Mouse (Mus musculus) left cerebral cortex, postnatal 25 days (tissue): ENCODE results near the gene Rpl35a. TPM values are rescaled to one million over a fixed set of nuclear protein-coding genes. Genes with fewer than 3 reads are reported as not detected.

Experiments used
- DNase-seq, 2 experiments: peaks; one replicate each; pipeline ENCODE4 v3.0.0; 2022; ENCODE audit warnings: low spot score in 2 of 2, mixed read lengths in 1 of 2
- intact Hi-C: fragments of 180-260 bp; cut with DNase I; formaldehyde crosslinking; loops from one replicate; pipeline ENCODE4 v1.15.1; 2025
- total RNA-seq, 2 experiments: library from RNA; stranded (reverse); gene quantifications; 2 replicates each; pipeline ENCODE4 v1.2.3; 2021

Rpl35a gene
- total RNA-seq, result 100 to 1,000 TPM; 266 to 275 TPM

GRCm38 (mm10) chr16:33056095-33056785 lies at the start of gene Rpl35a, which contains the start of gene Iqcg:
Gene Rpl35a (plus strand): TSS chr16:33056453.
Gene Iqcg (minus strand): TSS chr16:33056218.
- peak; percentile 90 to 92 for DNase-seq
- intact Hi-C loops, result no loop called here

GRCm38 (mm10) chr16:33006888-33007287 lies 49.4 kb upstream of the Rpl35a start:
- DNase-seq, result no peak
- intact Hi-C loops, result no loop called here

- intact Hi-C loops, result no loop called here
- DNase-seq, result no peak
These were observed 48.8 kb upstream of the Rpl35a start for GRCm38 (mm10) chr16:33007436-33007835.

- intact Hi-C loops, result no loop called here
- peak in 1 of 2 experiments; percentile 31 for DNase-seq
These were observed 46.1 kb upstream of the Rpl35a start for GRCm38 (mm10) chr16:33010166-33010565.

GRCm38 (mm10) chr16:33013801-33014200 lies 42.5 kb upstream of the Rpl35a start:
- no peak for DNase-seq
- intact Hi-C loops, result no loop called here

- DNase-seq, result no peak
- intact Hi-C loops, result no loop called here
These were observed 41.3 kb upstream of the Rpl35a start for GRCm38 (mm10) chr16:33014921-33015320.

- intact Hi-C loops, result no loop called here
- no peak for DNase-seq
These were observed 40.8 kb upstream of the Rpl35a start for GRCm38 (mm10) chr16:33015396-33015907.

- DNase-seq, result no peak
- intact Hi-C loops, result no loop called here
These were observed 40.3 kb upstream of the Rpl35a start for GRCm38 (mm10) chr16:33015986-33016385.

GRCm38 (mm10) chr16:33017677-33018349 lies 38.4 kb upstream of the Rpl35a start:
- peak in 1 of 2 experiments; percentile 52 for DNase-seq
- intact Hi-C loops, result no loop called here

GRCm38 (mm10) chr16:33019117-33019770 lies 37.0 kb upstream of the Rpl35a start:
- intact Hi-C loops, result no loop called here

GRCm38 (mm10) chr16:33021381-33021780 lies 34.9 kb upstream of the Rpl35a start:
- DNase-seq, result no peak
- intact Hi-C loops, result loop anchor here (5.0 kb wide), 1 partner anchor 136 kb away; no protein-coding TSS in a partner anchor

More at GRCm38 (mm10) chr16:33019117-33019770, 37.0 kb upstream of the Rpl35a start:
- no peak for DNase-seq

GRCm38 (mm10) chr16:33023750-33024149 lies 32.5 kb upstream of the Rpl35a start:
- peak; percentile 77 to 87 for DNase-seq
- intact Hi-C loops, result loop anchor here (5.0 kb wide), 1 partner anchor 134 kb away; no protein-coding TSS in a partner anchor

GRCm38 (mm10) chr16:33024456-33025104 lies 31.7 kb upstream of the Rpl35a start:
- intact Hi-C loops, result loop anchor here (5.0 kb wide), 1 partner anchor 133 kb away; no protein-coding TSS in a partner anchor
- no peak for DNase-seq

- DNase-seq, result peak in 1 of 2 experiments; percentile 62
- intact Hi-C loops, result no loop called here
These were observed 29.9 kb upstream of the Rpl35a start for GRCm38 (mm10) chr16:33026357-33026756.

- DNase-seq, result no peak
- intact Hi-C loops, result no loop called here
These were observed 20.2 kb upstream of the Rpl35a start for GRCm38 (mm10) chr16:33036006-33036405.

GRCm38 (mm10) chr16:33042682-33043081 lies 13.6 kb upstream of the Rpl35a start:
- intact Hi-C loops, result loop anchor here (10.0 kb wide), 1 partner anchor 228 kb away; the partner anchor contains the start of gene Smbd1
- DNase-seq, result no peak

- intact Hi-C loops, result loop anchor here (10.0 kb wide), 1 partner anchor 228 kb away; the partner anchor contains the start of gene Smbd1
- no peak for DNase-seq
These were observed 13.0 kb upstream of the Rpl35a start for GRCm38 (mm10) chr16:33043268-33043667.

- no peak for DNase-seq
- intact Hi-C loops, result loop anchor here (10.0 kb wide), 1 partner anchor 233 kb away; the partner anchor contains the start of gene Smbd1
These were observed 8.2 kb upstream of the Rpl35a start for GRCm38 (mm10) chr16:33048004-33048403.

GRCm38 (mm10) chr16:33048686-33049085 lies 7.6 kb upstream of the Rpl35a start:
- DNase-seq, result no peak

More at GRCm38 (mm10) chr16:33048686-33049085, 7.6 kb upstream of the Rpl35a start:
- intact Hi-C loops, result loop anchor here (10.0 kb wide), 1 partner anchor 234 kb away; the partner anchor contains the start of gene Smbd1
